Mouse (Mus musculus) small intestine, adult 2 months (tissue): ENCODE measurements around the gene Armc8. TPM values are rescaled to one million over a fixed set of nuclear protein-coding genes. Genes with fewer than 3 reads are reported as not detected.

ENCODE experiments used
- H3K27ac ChIP-seq: fragments of 200-500 bp; 2 replicates; pipeline ENCODE4 v1.5.1; 2012; ENCODE audit warnings: low read depth, low read length, control low read depth, inconsistent platforms; ENCODE audit not compliant: insufficient read depth
- H3K27me3 ChIP-seq: fragments of 200-500 bp; 2 replicates; pipeline ENCODE4 v1.6.1; 2012; ENCODE audit warnings: mild to moderate bottlenecking, moderate library complexity, low read length, inconsistent platforms; ENCODE audit not compliant: control insufficient read depth, insufficient read depth
- H3K36me3 ChIP-seq: fragments of 200-500 bp; 2 replicates; pipeline ENCODE4 v1.6.1; 2012; ENCODE audit warnings: mild to moderate bottlenecking, low read length, control low read depth, inconsistent platforms; ENCODE audit not compliant: control insufficient read depth, insufficient read depth
- H3K4me1 ChIP-seq: fragments of 200-500 bp; 2 replicates; pipeline ENCODE4 v1.6.1; 2012; ENCODE audit warnings: low read length, inconsistent platforms, mixed read lengths; ENCODE audit not compliant: control insufficient read depth, insufficient read depth, insufficient read length
- H3K4me3 ChIP-seq: fragments of 200-500 bp; 2 replicates; pipeline ENCODE4 v1.5.1; 2012; ENCODE audit warnings: low read depth, mild to moderate bottlenecking, control low read depth, inconsistent platforms, low read length, moderate library complexity
- CTCF ChIP-seq: fragments of 200-500 bp; IDR thresholded peaks from 2 replicates; pipeline ENCODE4 v1.5.1; 2012; ENCODE audit warnings: low read depth, mild to moderate bottlenecking, control low read depth, inconsistent platforms, low read length, moderate library complexity, mixed read lengths; ENCODE audit not compliant: insufficient replicate concordance, insufficient read length; ENCODE audit errors: extremely low read depth
- POLR2A ChIP-seq: fragments of 200-500 bp; IDR thresholded peaks from 2 replicates; pipeline ENCODE4 v1.6.1; 2012; ENCODE audit warnings: low read depth, mild to moderate bottlenecking, control low read depth, inconsistent platforms, low read length, moderate library complexity
- WGBS: fragments of 180-500 bp; shearing (Covaris S2); methylation state at CpG from one replicate; pipeline ENCODE4 v1.1.7; 2018; 5-methylcytosine and 5-hydroxymethylcytosine counted together
- polyA plus RNA-seq: library from polyadenylated mRNA; depleted of rRNA; stranded (reverse); fragments of >200 nt; gene quantifications from 2 replicates; pipeline ENCODE4 v1.2.3, GENCODE M21; 2012

Armc8 gene
- polyA plus RNA-seq, 1 experiment, result 9.5 TPM

GRCm38 (mm10) chr9:99447323-99447722, 121.4 kb downstream of the Armc8 start:
- no peaks in the 10 kb centered on the region for H3K36me3 ChIP-seq
- H3K27me3 ChIP-seq, result no peaks in the 10 kb centered on the region
- WGBS, result 55% methylated on average over 3 of the region's 3 CpGs
- no peak overlapping the region for H3K27ac ChIP-seq
- H3K4me1 ChIP-seq, result peaks cover 2% of the 10 kb centered on the region
- TF ChIP-seq CTCF (no peak), POLR2A (no peak)
- H3K4me3 ChIP-seq, result no peak overlapping the region

- no peaks in the 10 kb centered on the region for H3K27me3 ChIP-seq
- no peak overlapping the region for H3K27ac ChIP-seq
- H3K36me3 ChIP-seq, result no peaks in the 10 kb centered on the region
- peaks cover 2% of the 10 kb centered on the region; the same call in 1 of the 2 replicates for H3K4me1 ChIP-seq
- H3K4me3 ChIP-seq, result no peak overlapping the region
- TF ChIP-seq CTCF, result no peak
- no peak for TF ChIP-seq POLR2A
Observed at GRCm38 (mm10) chr9:99446259-99446658, 122.4 kb downstream of the Armc8 start.

GRCm38 (mm10) chr9:99444590-99445178, 124.0 kb downstream of the Armc8 start:
- Histone ChIP-seq H3K4me3 (no peak overlapping the region), H3K4me1 (no peaks in the 10 kb centered on the region), H3K36me3 (no peaks in the 10 kb centered on the region), H3K27me3 (no peaks in the 10 kb centered on the region), H3K27ac (no peak overlapping the region)
- no peak for TF ChIP-seq POLR2A
- peak; percentile 49; the same call in 1 of the 2 replicates for TF ChIP-seq CTCF
- 15% methylated on average over 8 of the region's 8 CpGs for WGBS

- no peaks in the 10 kb centered on the region for H3K27me3 ChIP-seq
- H3K27ac ChIP-seq, result no peak overlapping the region
- H3K4me1 ChIP-seq, result no peaks in the 10 kb centered on the region; the same call in 1 of the 2 replicates
- 90% methylated on average over 4 of the region's 4 CpGs for WGBS
- no peaks in the 10 kb centered on the region for H3K36me3 ChIP-seq
- TF ChIP-seq CTCF (no peak), POLR2A (no peak)
- H3K4me3 ChIP-seq, result no peak overlapping the region
Observed at GRCm38 (mm10) chr9:99441647-99442433, 126.9 kb downstream of the Armc8 start.

- Histone ChIP-seq H3K36me3 (no peaks in the 10 kb centered on the region), H3K27me3 (no peaks in the 10 kb centered on the region), H3K4me1 (no peaks in the 10 kb centered on the region; the same call in 1 of the 2 replicates), H3K27ac (no peak overlapping the region), H3K4me3 (no peak overlapping the region)
- WGBS, result 86% methylated on average over 5 of the region's 5 CpGs
- TF ChIP-seq CTCF (no peak), POLR2A (no peak)
Observed at GRCm38 (mm10) chr9:99440941-99441340, 127.8 kb downstream of the Armc8 start.

- no peaks in the 10 kb centered on the region for H3K27me3 ChIP-seq
- no peak overlapping the region for H3K27ac ChIP-seq
- TF ChIP-seq POLR2A, result no peak
- TF ChIP-seq CTCF, result no peak
- H3K4me3 ChIP-seq, result no peak overlapping the region
- WGBS, result 83% methylated on average over 8 of the region's 8 CpGs
- no peaks in the 10 kb centered on the region for H3K36me3 ChIP-seq
- no peaks in the 10 kb centered on the region; the same call in 1 of the 2 replicates for H3K4me1 ChIP-seq
Observed at GRCm38 (mm10) chr9:99439064-99439463, 129.6 kb downstream of the Armc8 start.
